Mouse (Mus musculus) brain, adult 10 weeks (tissue): Measurements from ENCODE around the gene Mcoln1. TPM values are rescaled to one million over a fixed set of nuclear protein-coding genes. Genes with fewer than 3 reads are reported as not detected.

Experiments
- polyA plus RNA-seq: library from polyadenylated mRNA; stranded (reverse); fragments of 350-450 nt; fragmentation: Illumina TruSeq; extraction: RNeasy Lipid Tissue Mini Kit (QIAGEN cat#74804); gene quantifications from one replicate; pipeline ENCODE4 v1.2.3, GENCODE M21; 2015; ENCODE audit warnings: low read depth, low replicate concordance

Mcoln1 gene
- 89.1 TPM for polyA plus RNA-seq

GRCm38 (mm10) chr8:3500235-3501090 lies at the start of gene Mcoln1:
Mcoln1 (plus strand) TSS chr8:3500457.

GRCm38 (mm10) chr8:3467006-3467885 lies 33.0 kb upstream of the Mcoln1 start, which contains the start of gene Pex11g:
Pex11g (minus strand) TSS chr8:3467680.

GRCm38 (mm10) chr8:3470562-3470961 lies 29.7 kb upstream of the Mcoln1 start, which contains the start of gene Tex45:
Tex45 (plus strand) TSS chr8:3470862.

GRCm38 (mm10) chr8:3492901-3493844 lies 7.1 kb upstream of the Mcoln1 start, which contains the start of gene Zfp358:
Zfp358 (plus strand) TSS chr8:3493138.

GRCm38 (mm10) chr8:3515260-3515671 lies 15.0 kb downstream of the Mcoln1 start, which contains the start of gene Pnpla6:
Pnpla6 (plus strand) TSS chr8:3515384.

Other genes starting within 250 kb of the Mcoln1 start
- 14.8 TPM for gene Insr, start 220.8 kb upstream of the Mcoln1 start, polyA plus RNA-seq
- not detected for gene A430078G23Rik, start 147.0 kb upstream of the Mcoln1 start, polyA plus RNA-seq
- 24.5 TPM for gene Arhgef18, start 107.5 kb upstream of the Mcoln1 start, polyA plus RNA-seq
- gene Pex11g, start 32.8 kb upstream of the Mcoln1 start, polyA plus RNA-seq = 1.0 TPM
- not detected for gene Tex45, start 29.6 kb upstream of the Mcoln1 start, polyA plus RNA-seq
- 24.3 TPM for gene Zfp358, start 7.3 kb upstream of the Mcoln1 start, polyA plus RNA-seq
- gene Pnpla6, start 14.9 kb downstream of the Mcoln1 start, polyA plus RNA-seq = 48.2 TPM
- not detected for gene C330021F23Rik, start 67.5 kb downstream of the Mcoln1 start, polyA plus RNA-seq
- 25.7 TPM for gene Camsap3, start 86.8 kb downstream of the Mcoln1 start, polyA plus RNA-seq
- 31.6 TPM for gene Xab2, start 120.9 kb downstream of the Mcoln1 start, polyA plus RNA-seq
- gene Pet100, start 121.1 kb downstream of the Mcoln1 start, polyA plus RNA-seq = 90.1 TPM
- gene Pcp2, start 125.1 kb downstream of the Mcoln1 start, polyA plus RNA-seq = not detected
- 87.8 TPM for gene Stxbp2, start 130.5 kb downstream of the Mcoln1 start, polyA plus RNA-seq
- 1.5 TPM for gene Retn, start 155.3 kb downstream of the Mcoln1 start, polyA plus RNA-seq
- 0.40 TPM for gene Mcemp1, start 165.3 kb downstream of the Mcoln1 start, polyA plus RNA-seq
- 28.4 TPM for gene Fcor, start 171.9 kb downstream of the Mcoln1 start, polyA plus RNA-seq
- gene Trappc5, start 175.8 kb downstream of the Mcoln1 start, polyA plus RNA-seq = 33.1 TPM
- gene Fcer2a, start 193.7 kb downstream of the Mcoln1 start, polyA plus RNA-seq = not detected
- gene Clec4g, start 220.2 kb downstream of the Mcoln1 start, polyA plus RNA-seq = not detected
- 0.59 TPM for gene Cd209a, start 248.5 kb downstream of the Mcoln1 start, polyA plus RNA-seq